Mouse (Mus musculus) limb, embryonic 13.5 days (tissue): ENCODE data around the gene Cpe. TPM values are rescaled to one million over a fixed set of nuclear protein-coding genes. Genes with fewer than 3 reads are reported as not detected.

Source experiments
- ATAC-seq: fragments of 200-750 bp; cut with Nextera tagmentation; 2 replicates; pipeline ENCODE4 v1.8.0; 2017; ENCODE audit warnings: low read depth, moderate number of reproducible peaks, moderate TSS enrichment; ENCODE audit not compliant: low FRiP score
- H3K27ac ChIP-seq: fragments of 300-500 bp; sonication (generic); 2 replicates; pipeline ENCODE4 v1.5.1; 2015; ENCODE audit warnings: inconsistent platforms, mild to moderate bottlenecking, moderate library complexity
- H3K27me3 ChIP-seq: fragments of 300-500 bp; sonication (generic); 2 replicates; pipeline ENCODE4 v1.6.1; 2015; ENCODE audit warnings: mild to moderate bottlenecking, inconsistent platforms
- H3K36me3 ChIP-seq: fragments of 300-500 bp; sonication (generic); 2 replicates; pipeline ENCODE4 v1.6.1; 2015; ENCODE audit warnings: inconsistent platforms, mild to moderate bottlenecking, moderate library complexity
- H3K4me1 ChIP-seq: fragments of 300-500 bp; sonication (generic); 2 replicates; pipeline ENCODE4 v1.6.1; 2015; ENCODE audit warnings: inconsistent platforms
- H3K4me2 ChIP-seq: fragments of 300-500 bp; sonication (generic); replicated peaks from 2 replicates; pipeline ENCODE4 v1.6.1; 2015; ENCODE audit warnings: inconsistent platforms, mild to moderate bottlenecking, moderate library complexity
- H3K4me3 ChIP-seq: fragments of 300-500 bp; sonication (generic); 2 replicates; pipeline ENCODE4 v1.5.1; 2015; ENCODE audit warnings: moderate library complexity, mild to moderate bottlenecking, inconsistent platforms
- H3K9ac ChIP-seq: fragments of 300-500 bp; sonication (generic); 2 replicates; pipeline ENCODE4 v1.6.1; 2015; ENCODE audit warnings: mild to moderate bottlenecking, inconsistent platforms
- H3K9me3 ChIP-seq: fragments of 300-500 bp; sonication (generic); 2 replicates; pipeline ENCODE4 v1.6.1; 2016; ENCODE audit warnings: inconsistent platforms
- WGBS: fragments of 180-500 bp; shearing (Covaris S2); methylation state at CpG from one replicate; pipeline ENCODE4 v1.1.7; 2015; 5-methylcytosine and 5-hydroxymethylcytosine counted together
- polyA plus RNA-seq: library from polyadenylated mRNA; unstranded; fragments of >200 nt; fragmentation: Nextera tagmentation; extraction: Ambion mirVana; gene quantifications from 2 replicates; pipeline ENCODE4 v1.2.1, GENCODE M21; 2015

Cpe gene
- polyA plus RNA-seq, 1 experiment from 2014 or later, result 245 TPM

- H3K9ac ChIP-seq, result no peak overlapping the region
- H3K9me3 ChIP-seq, result no peaks in the 10 kb centered on the region
- H3K27ac ChIP-seq, result no peak overlapping the region
- H3K4me1 ChIP-seq, result 0 out of 2 replicates have a peak, but pooled peaks cover 4% of the 10 kb centered on the region
- WGBS, result 97% methylated on average over 5 of the region's 5 CpGs
- H3K4me3 ChIP-seq, result no peak overlapping the region
- H3K36me3 ChIP-seq, result no peaks in the 10 kb centered on the region
- ATAC-seq, result no peak
- H3K4me2 ChIP-seq, result no peak overlapping the region
- no peaks in the 10 kb centered on the region for H3K27me3 ChIP-seq
These were observed 46.4 kb downstream of the Cpe start for GRCm38 (mm10) chr8:64646421-64646820.

- WGBS, result 79% methylated on average over 12 of the region's 12 CpGs
- Histone ChIP-seq H3K27me3 (no peaks in the 10 kb centered on the region), H3K4me2 (no peak overlapping the region), H3K36me3 (no peaks in the 10 kb centered on the region), H3K4me1 (0 out of 2 replicates have a peak, but pooled peaks cover 4% of the 10 kb centered on the region), H3K9me3 (no peaks in the 10 kb centered on the region), H3K27ac (no peak overlapping the region), H3K4me3 (no peak overlapping the region), H3K9ac (no peak overlapping the region)
- ATAC-seq, result no peak
These were observed 48.5 kb downstream of the Cpe start for GRCm38 (mm10) chr8:64644108-64645005.

GRCm38 (mm10) chr8:64643382-64643781 is 49.5 kb downstream of the Cpe start:
- Histone ChIP-seq H3K27ac (no peak overlapping the region), H3K4me1 (0 out of 2 replicates have a peak, but pooled peaks cover 4% of the 10 kb centered on the region), H3K4me3 (no peak overlapping the region), H3K27me3 (no peaks in the 10 kb centered on the region), H3K36me3 (no peaks in the 10 kb centered on the region), H3K4me2 (no peak overlapping the region), H3K9me3 (no peaks in the 10 kb centered on the region), H3K9ac (no peak overlapping the region)
- no peak for ATAC-seq
- WGBS, result 80% methylated on average over 4 of the region's 4 CpGs

DNA sequence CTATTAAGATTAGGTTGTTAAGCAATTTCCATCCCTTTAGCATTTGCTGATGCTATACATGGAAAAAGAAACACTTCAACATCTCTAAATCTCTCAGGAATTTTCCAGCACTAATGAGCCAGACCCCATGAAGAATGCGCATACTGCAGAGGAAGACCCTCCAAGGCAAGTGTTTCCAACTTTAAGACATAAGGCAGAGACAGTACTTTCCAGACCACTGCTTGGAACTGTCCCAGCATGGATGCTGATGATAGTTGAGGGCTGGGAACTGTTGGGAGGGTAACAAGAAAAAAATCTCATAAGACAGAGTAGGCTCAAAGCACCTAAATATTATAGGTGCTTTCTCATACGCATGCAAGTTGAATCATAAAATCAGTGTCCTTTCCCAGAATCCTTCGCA is 50.1 kb downstream of the Cpe start:
- H3K27ac ChIP-seq, result no peak overlapping the region
- ATAC-seq, result no peak
- H3K36me3 ChIP-seq, result no peaks in the 10 kb centered on the region
- H3K27me3 ChIP-seq, result no peaks in the 10 kb centered on the region
- no peak overlapping the region for H3K4me3 ChIP-seq
- no peaks in the 10 kb centered on the region for H3K9me3 ChIP-seq
- no peak overlapping the region for H3K4me2 ChIP-seq
- H3K9ac ChIP-seq, result no peak overlapping the region
- 95% methylated on average over 3 of the region's 3 CpGs for WGBS
- H3K4me1 ChIP-seq, result 0 out of 2 replicates have a peak, but pooled peaks cover 4% of the 10 kb centered on the region

DNA sequence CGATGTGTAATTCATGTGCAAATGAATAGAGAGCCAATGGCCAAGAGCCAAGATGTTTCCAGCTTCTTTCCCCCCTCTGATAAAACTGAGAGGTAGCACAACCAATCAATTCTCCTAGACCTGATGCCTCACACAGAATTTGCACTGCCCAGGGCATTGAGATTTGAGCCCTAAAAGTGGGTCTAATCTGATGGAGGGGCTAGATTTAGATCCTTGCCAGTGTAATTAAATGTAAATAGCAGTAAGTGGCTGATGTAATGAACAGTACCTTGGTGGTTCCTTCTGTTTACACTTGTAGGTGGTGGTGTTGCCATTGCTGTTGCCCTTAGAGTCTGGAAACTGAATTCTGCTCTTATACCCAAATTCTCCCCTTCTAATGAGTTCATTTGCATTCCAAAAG is 52.3 kb downstream of the Cpe start:
- H3K27ac ChIP-seq, result no peak overlapping the region
- 0 out of 2 replicates have a peak, but pooled peaks cover 4% of the 10 kb centered on the region for H3K4me1 ChIP-seq
- no peaks in the 10 kb centered on the region for H3K36me3 ChIP-seq
- H3K9me3 ChIP-seq, result no peaks in the 10 kb centered on the region
- no peak for ATAC-seq
- WGBS, result 81% methylated on average over 1 of the region's 1 CpGs
- no peaks in the 10 kb centered on the region for H3K27me3 ChIP-seq
- no peak overlapping the region for H3K9ac ChIP-seq
- H3K4me2 ChIP-seq, result no peak overlapping the region
- H3K4me3 ChIP-seq, result no peak overlapping the region

DNA sequence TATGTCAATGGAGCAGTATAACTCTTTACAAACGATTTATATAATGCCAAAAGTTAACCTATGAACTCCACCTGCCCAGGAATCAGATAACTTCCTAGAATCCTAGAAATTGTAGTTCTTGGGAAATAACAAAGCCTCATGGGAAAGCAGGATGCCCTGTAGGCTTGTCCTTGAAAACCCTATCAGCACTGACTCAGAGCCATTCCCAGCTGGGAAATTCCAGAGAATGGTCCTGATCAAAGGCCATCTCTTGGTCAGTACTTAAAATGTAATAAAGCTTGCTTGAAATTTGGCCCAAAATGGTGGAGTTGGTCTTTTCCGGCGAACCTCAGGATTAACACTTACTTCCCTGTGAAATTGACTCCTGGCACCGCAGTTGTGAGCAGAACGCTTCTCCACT is 53.2 kb downstream of the Cpe start:
- H3K27ac ChIP-seq, result no peak overlapping the region
- no peak overlapping the region for H3K4me3 ChIP-seq
- H3K9ac ChIP-seq, result no peak overlapping the region
- H3K4me2 ChIP-seq, result no peak overlapping the region
- H3K27me3 ChIP-seq, result no peaks in the 10 kb centered on the region
- H3K9me3 ChIP-seq, result no peaks in the 10 kb centered on the region
- no peak for ATAC-seq
- 56% methylated on average over 5 of the region's 5 CpGs for WGBS
- H3K36me3 ChIP-seq, result no peaks in the 10 kb centered on the region
- 0 out of 2 replicates have a peak, but pooled peaks cover 3% of the 10 kb centered on the region for H3K4me1 ChIP-seq

- H3K4me1 ChIP-seq, result no peaks in the 10 kb centered on the region
- ATAC-seq, result no peak
- no peaks in the 10 kb centered on the region for H3K9me3 ChIP-seq
- H3K4me2 ChIP-seq, result no peak overlapping the region
- no peaks in the 10 kb centered on the region for H3K36me3 ChIP-seq
- H3K4me3 ChIP-seq, result no peak overlapping the region
- H3K27me3 ChIP-seq, result no peaks in the 10 kb centered on the region
- no peak overlapping the region for H3K9ac ChIP-seq
- 82% methylated on average over 3 of the region's 3 CpGs for WGBS
- no peak overlapping the region for H3K27ac ChIP-seq
These were observed 58.0 kb downstream of the Cpe start for GRCm38 (mm10) chr8:64634901-64635300.

GRCm38 (mm10) chr8:64634131-64634865 is 58.6 kb downstream of the Cpe start:
- H3K9me3 ChIP-seq, result no peaks in the 10 kb centered on the region
- no peaks in the 10 kb centered on the region for H3K4me1 ChIP-seq
- 62% methylated on average over 8 of the region's 8 CpGs for WGBS
- no peak overlapping the region for H3K27ac ChIP-seq
- H3K9ac ChIP-seq, result no peak overlapping the region
- H3K36me3 ChIP-seq, result no peaks in the 10 kb centered on the region
- ATAC-seq, result no peak
- H3K27me3 ChIP-seq, result no peaks in the 10 kb centered on the region
- no peak overlapping the region for H3K4me2 ChIP-seq
- H3K4me3 ChIP-seq, result no peak overlapping the region

DNA sequence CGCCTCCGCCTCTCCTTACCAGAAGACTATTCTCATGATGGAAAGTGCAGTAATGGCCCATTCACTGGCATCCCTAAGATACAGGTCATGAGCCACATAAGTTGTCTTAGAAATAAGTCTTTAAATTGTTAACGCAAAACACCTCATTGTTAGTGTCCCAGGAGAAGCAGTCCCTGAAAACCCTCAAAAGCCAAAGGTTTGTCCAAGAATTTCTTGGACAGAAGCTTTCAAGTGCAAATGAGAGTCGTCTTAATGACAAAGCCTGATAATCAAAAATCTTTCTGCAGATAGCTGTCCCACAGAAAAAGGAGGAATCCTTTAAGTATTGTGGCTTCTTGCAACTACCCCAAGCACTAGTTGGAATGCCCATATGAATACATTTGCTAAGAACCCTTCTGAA is 60.7 kb downstream of the Cpe start:
- H3K36me3 ChIP-seq, result no peaks in the 10 kb centered on the region
- no peak overlapping the region for H3K9ac ChIP-seq
- no peaks in the 10 kb centered on the region for H3K9me3 ChIP-seq
- H3K4me1 ChIP-seq, result no peaks in the 10 kb centered on the region
- no peak for ATAC-seq
- H3K4me2 ChIP-seq, result no peak overlapping the region
- no peak overlapping the region for H3K4me3 ChIP-seq
- H3K27me3 ChIP-seq, result no peaks in the 10 kb centered on the region
- WGBS, result 86% methylated on average over 4 of the region's 4 CpGs
- H3K27ac ChIP-seq, result no peak overlapping the region

- Histone ChIP-seq H3K9ac (no peak overlapping the region), H3K27ac (no peak overlapping the region), H3K27me3 (no peaks in the 10 kb centered on the region), H3K9me3 (no peaks in the 10 kb centered on the region), H3K4me3 (no peak overlapping the region), H3K36me3 (no peaks in the 10 kb centered on the region), H3K4me2 (no peak overlapping the region), H3K4me1 (no peaks in the 10 kb centered on the region)
- 75% methylated on average over 2 of the region's 2 CpGs for WGBS
- ATAC-seq, result no peak
These were observed 61.1 kb downstream of the Cpe start for GRCm38 (mm10) chr8:64631761-64632160.

DNA sequence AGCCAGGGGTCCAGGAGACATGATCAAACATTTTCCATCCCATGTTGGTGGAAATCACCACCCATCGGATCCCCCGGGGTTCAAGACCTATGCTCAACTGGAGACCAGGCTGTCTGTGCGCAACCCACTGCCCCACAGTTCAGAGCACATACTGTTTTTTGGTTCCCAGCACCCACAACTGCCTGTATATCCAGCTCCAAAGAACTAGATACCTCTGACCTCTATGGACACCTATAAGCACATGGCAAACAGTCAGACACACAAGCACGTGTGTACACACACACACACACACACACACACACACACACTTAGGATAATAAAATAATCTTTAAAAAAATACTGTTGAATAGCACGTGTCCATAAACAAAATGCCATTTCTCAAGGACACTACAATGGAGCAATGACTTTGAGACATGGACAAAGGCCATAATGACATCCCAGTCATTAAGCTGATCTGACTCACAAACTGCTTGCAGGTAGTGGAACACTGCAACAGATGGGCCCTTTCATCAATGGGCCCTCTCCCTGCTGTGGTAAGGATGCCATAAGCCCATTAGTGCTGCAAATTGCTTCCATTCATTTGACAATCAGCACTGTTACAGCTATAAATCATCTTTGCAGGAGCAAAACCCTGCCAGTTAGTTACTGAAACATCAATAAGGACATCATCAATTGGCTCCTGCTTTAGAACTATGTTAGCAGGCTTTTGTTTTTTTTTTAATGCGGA is 63.7 kb downstream of the Cpe start:
- Histone ChIP-seq H3K27ac (no peak overlapping the region), H3K4me1 (no peaks in the 10 kb centered on the region), H3K9me3 (no peaks in the 10 kb centered on the region), H3K36me3 (no peaks in the 10 kb centered on the region), H3K27me3 (no peaks in the 10 kb centered on the region), H3K9ac (no peak overlapping the region), H3K4me3 (no peak overlapping the region), H3K4me2 (no peak overlapping the region)
- WGBS, result 85% methylated on average over 6 of the region's 6 CpGs
- ATAC-seq, result no peak

- Histone ChIP-seq H3K9me3 (no peaks in the 10 kb centered on the region), H3K36me3 (no peaks in the 10 kb centered on the region), H3K9ac (no peak overlapping the region), H3K27me3 (no peaks in the 10 kb centered on the region), H3K27ac (no peak overlapping the region), H3K4me3 (no peak overlapping the region), H3K4me2 (no peak overlapping the region), H3K4me1 (no peaks in the 10 kb centered on the region)
- WGBS, result 90% methylated on average over 6 of the region's 6 CpGs
- no peak for ATAC-seq
These were observed 64.8 kb downstream of the Cpe start for GRCm38 (mm10) chr8:64628039-64628438.
